Mouse (Mus musculus) heart, adult 2 months (tissue): Measurements from ENCODE around the gene Cd80.

Experiments
- CTCF ChIP-seq: fragments of 200-600 bp; IDR thresholded peaks from 2 replicates; pipeline ENCODE4 v1.8.1; 2022; ENCODE audit warnings: antibody characterized with exemption, mild to moderate bottlenecking, moderate library complexity
- POLR2A ChIP-seq: fragments of 200-500 bp; IDR thresholded peaks from 2 replicates; pipeline ENCODE4 v1.6.1; 2011; ENCODE audit warnings: mild to moderate bottlenecking, low read depth, low read length, control low read depth; ENCODE audit not compliant: insufficient read depth

GRCm38 (mm10) chr16:38522129-38523084, 67.0 kb downstream of the Cd80 start, which contains the start of gene Timmdc1:
- TF ChIP-seq POLR2A (peak; percentile 97), CTCF (peak; percentile 45)
